Mouse (Mus musculus) thymus, adult 2 months (tissue): ENCODE results near the gene Tfrc.

Experiments
- CTCF ChIP-seq: fragments of 200-500 bp; IDR thresholded peaks from 2 replicates; pipeline ENCODE4 v1.5.1; 2012; ENCODE audit warnings: mild to moderate bottlenecking, control low read depth, low read length, moderate library complexity, borderline replicate concordance; ENCODE audit not compliant: control insufficient read depth, poor library complexity, insufficient read depth; ENCODE audit errors: extremely low read depth
- POLR2A ChIP-seq: fragments of 200-500 bp; IDR thresholded peaks from 2 replicates; pipeline ENCODE4 v1.6.1; 2012; ENCODE audit warnings: mild to moderate bottlenecking, low read length, control low read depth, moderate library complexity; ENCODE audit not compliant: control insufficient read depth, poor library complexity, insufficient read depth; ENCODE audit errors: extremely low read depth

DNA sequence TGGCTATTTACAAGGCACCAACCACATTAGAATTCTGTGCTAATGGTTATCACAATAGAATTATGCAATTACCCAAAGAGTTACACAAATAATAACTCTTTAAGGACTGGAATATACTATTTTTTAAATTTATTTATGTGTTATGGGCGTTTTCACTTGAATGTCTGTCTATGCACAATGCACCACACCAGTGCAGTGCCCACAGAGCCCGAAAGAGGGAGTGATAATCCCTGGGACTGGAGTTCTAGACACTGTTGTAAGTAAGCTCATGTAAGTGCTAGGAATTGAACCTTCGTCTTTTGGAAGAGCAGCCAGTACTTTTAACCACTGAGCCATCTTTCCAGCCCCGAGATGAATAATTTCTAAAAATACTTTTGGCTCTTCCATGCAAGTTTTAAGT lies 46.8 kb downstream of the Tfrc start:
- TF ChIP-seq CTCF = no peak
- no peak for TF ChIP-seq POLR2A
